Mouse (Mus musculus) gastrocnemius, postnatal 4 days (tissue): ENCODE results near the gene Asb11. TPM values are rescaled to one million over a fixed set of nuclear protein-coding genes. Genes with fewer than 3 reads are reported as not detected.

Experiments
- DNase-seq, 2 experiments: peaks; one replicate each; pipeline ENCODE4 v3.0.0; 2021 to 2022; ENCODE audit warnings: low spot score in 2 of 2, mixed read lengths in 2 of 2
- total RNA-seq, 2 experiments: library from RNA; stranded (reverse); gene quantifications; 2 replicates each; pipeline ENCODE4 v1.2.3; 2021

Gene Asb11
- total RNA-seq, 2 experiments from 2014 or later, result 5.3 to 7.7 TPM

DNA sequence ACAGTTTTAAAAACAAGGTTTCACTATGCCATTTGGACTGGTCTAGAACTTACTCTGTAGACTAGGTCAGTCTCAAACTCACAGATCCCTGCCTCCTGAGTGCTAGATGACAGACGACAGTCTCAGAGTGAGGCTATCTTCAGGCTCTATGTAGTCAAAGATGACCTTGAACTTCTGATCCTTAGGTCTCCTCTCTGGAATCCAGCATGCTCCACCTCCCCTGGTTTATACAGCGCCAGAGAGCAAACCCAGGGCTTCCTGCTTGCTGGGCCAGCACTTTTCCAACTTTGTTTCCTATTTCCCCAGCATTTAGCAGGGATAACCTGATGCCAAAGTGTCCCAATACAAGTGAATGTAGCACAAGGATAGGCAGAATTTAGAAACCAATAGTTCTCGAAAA, 3.9 kb downstream of the Asb11 start:
- no peak for DNase-seq

DNA sequence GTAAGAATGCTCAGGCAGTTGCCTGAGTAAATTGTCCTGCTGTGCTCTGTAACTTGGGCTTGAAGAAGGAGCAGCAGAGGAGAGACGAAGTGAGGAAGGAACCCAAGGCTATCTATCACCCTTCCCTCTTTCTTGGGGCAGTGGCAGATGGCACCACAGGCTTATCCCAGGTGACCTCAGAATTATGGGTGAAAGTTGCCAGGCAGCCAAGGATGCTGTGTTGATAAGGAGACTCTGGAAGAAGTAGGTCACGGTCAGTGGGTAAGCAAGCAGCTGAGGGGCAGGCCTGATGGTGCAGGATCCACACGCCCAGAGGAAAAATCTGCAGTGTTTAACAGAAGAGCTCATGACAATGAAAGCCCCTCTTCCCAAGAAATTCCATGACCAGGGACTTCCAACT, 4.5 kb downstream of the Asb11 start:
- DNase-seq, result no peak

DNA sequence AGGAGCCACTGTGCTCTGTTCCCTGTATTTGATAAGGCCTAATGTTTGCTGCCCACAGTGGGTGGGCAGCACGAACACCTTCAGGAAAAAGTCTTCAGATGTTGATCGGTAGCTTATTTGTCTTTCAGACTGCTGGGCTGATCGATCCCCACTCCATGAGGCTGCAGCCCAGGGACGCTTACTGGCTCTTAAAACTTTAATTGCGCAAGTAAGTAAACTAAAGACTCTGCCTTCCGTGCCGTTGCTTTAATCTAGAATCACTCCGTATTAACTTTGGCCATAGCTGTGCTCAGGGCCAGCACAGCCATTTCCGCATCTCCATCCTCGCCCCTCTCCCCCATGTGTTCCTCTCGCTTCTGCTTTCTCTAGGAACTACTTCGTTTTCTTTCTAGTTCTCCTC, 8.8 kb downstream of the Asb11 start:
- no peak for DNase-seq

- DNase-seq, result no peak
Observed at GRCm38 (mm10) chrX:164446106-164446551, 9.3 kb downstream of the Asb11 start.

- DNase-seq, result no peak
Observed at GRCm38 (mm10) chrX:164446835-164447681, 10.3 kb downstream of the Asb11 start.

GRCm38 (mm10) chrX:164447682-164448071, 10.9 kb downstream of the Asb11 start:
- DNase-seq, result no peak

DNA sequence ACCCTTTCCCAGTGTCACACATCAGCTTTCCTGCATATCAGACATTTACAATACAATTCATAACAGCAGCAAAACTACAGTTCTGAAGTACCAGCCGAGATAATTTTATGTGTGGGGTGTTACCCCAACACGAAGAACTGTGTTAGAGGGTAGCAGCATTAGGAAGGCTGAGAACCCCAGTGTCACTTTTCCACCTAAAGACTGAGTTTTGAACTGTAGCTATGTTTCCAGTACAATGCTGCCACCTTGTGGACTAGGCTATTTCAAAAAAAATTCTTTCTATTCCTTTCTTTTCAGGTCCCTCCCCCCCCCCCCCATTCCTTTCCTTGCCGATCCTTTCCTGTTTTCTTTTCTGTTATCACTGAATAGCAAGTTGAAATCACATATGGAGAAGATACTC, 12.4 kb downstream of the Asb11 start:
- peak in 1 of 2 experiments; percentile 9 for DNase-seq

DNA sequence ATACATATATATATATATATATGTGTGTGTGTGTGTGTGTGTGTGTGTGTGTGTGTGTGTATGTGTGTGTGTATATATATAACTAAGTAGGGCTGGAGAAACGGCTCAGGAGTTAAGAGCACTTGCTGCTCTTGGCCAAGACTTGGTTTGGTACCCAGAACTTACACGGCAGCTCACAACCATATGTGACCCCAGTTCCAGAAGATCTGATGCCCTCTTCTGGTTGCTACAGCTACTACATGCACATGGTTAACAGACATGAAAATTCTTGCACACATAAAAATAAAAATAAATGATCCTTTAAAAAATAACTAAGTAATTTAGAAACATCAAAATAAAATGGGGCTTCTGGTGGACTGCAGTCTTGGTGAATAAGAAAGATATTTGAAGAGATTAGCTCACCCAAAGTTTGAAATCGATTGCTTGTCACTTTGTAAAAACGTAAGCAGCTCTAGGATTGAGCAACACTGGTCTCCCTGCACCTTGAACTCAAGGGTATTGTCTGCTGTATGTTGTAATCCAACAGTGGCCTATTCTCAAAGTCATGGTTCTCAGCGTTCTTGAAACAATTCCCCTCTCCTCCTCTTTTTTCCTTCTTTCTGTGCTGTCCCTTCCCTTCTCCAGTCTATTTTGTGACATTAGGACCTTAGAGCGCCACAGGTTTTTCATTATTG, 22.5 kb downstream of the Asb11 start:
- DNase-seq, result no peak

- no peak for DNase-seq
Observed at GRCm38 (mm10) chrX:164502258-164502657, 65.5 kb downstream of the Asb11 start.

- DNase-seq, result no peak
Observed at GRCm38 (mm10) chrX:164505709-164506498, 69.1 kb downstream of the Asb11 start, which contains the start of gene Asb9. TSS of gene Asb9 (plus strand) at chrX:164506327.

DNA sequence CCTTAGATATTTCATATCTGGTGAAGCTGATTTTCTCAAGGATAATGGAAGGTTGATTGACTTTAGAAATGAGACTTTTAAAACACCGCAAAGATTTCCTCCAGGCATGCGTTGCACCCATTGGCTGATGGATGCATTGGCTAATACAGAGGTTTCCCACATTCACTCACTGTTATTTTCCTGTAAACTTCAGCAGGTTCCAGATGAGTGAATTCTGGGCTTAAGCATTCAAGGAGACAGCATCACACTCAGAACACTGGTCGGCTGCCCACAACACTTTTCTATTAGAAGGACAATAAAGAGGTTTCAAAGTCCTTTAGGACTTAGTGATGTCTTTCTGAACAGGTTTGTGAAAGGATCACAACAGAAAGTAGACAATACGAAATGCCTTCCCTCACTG, 70.3 kb downstream of the Asb11 start:
- no peak for DNase-seq

DNA sequence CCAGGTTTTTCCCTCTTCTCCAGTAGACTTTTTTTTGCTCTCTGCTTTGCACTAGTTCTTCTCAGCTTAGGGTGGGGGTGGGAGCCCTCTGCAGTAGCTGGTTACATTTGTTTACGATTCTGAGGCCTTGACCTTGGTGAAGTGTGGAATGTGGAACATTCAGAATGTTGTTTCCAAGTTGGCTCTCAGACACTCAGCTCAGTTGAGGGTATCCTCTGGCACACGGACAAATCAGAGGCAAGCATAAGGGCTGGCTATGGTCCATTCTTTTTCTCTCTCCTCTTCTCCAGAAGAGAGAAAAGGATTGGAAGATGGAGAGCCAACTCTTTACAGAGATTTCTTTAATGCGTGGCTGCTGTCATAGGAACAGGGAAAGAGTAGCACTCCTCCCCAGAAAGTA, 71.9 kb downstream of the Asb11 start:
- no peak for DNase-seq

Other genes with a start within 250 kb of the Asb11 start
- 1 to 10 TPM in 1 of 2 experiments, under 1 TPM in 1; 0.88 to 1.2 TPM for gene Bmx, start 178.8 kb upstream of the Asb11 start, total RNA-seq
- 1 to 10 TPM; 2.6 to 3.7 TPM for gene Pir, start 167.6 kb upstream of the Asb11 start, total RNA-seq
- 1 to 10 TPM; 2.7 to 3.9 TPM for gene Vegfd, start 63.6 kb upstream of the Asb11 start, total RNA-seq
- gene Piga, start 17.2 kb upstream of the Asb11 start, total RNA-seq, result 1 to 10 TPM; 3.2 to 5.1 TPM
- gene Asb9, start 69.3 kb downstream of the Asb11 start, total RNA-seq, result not detected